Mouse (Mus musculus) left cerebral cortex, postnatal 36 days (tissue): ENCODE results near the gene Mb21d2. TPM values are rescaled to one million over a fixed set of nuclear protein-coding genes. Genes with fewer than 3 reads are reported as not detected.

Experiments
- DNase-seq, 2 experiments: peaks; one replicate each; pipeline ENCODE4 v3.0.0; 2021 to 2022; ENCODE audit warnings: low spot score in 2 of 2, mixed read lengths in 1 of 2
- intact Hi-C: fragments of 180-260 bp; cut with DNase I; formaldehyde crosslinking; loops from one replicate; pipeline ENCODE4 v1.15.1; 2025
- total RNA-seq, 2 experiments: library from RNA; stranded (reverse); gene quantifications; 2 replicates each; pipeline ENCODE4 v1.2.3; 2021

Gene Mb21d2
- total RNA-seq, 2 experiments from 2014 or later = 35.8 to 44.1 TPM

DNA sequence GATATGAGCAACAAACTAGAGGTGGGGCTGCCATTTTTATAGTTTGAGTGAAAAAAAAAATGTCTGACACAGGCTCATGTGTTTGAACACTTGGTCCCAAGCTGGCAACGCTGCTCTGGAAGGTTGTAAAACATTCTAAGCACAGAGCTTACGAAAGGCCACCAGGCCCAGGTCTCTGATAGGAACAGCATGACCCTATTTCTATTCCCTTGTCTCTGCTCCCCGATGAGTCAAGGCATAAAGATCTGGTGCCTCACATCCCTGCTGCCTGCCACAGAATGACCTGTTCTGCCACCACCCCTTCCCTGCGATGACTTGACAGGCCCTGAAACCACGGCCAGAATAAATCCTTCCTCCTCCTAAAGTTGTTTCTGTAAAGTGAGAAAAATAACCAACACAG lies 59.0 kb downstream of the Mb21d2 start:
- intact Hi-C loops = no loop called here

GRCm38 (mm10) chr16:28868864-28869263 lies 60.6 kb downstream of the Mb21d2 start:
- intact Hi-C loops = no loop called here
- no peak for DNase-seq

More for the DNA sequence above, 59.0 kb downstream of the Mb21d2 start:
- no peak for DNase-seq

GRCm38 (mm10) chr16:28866584-28867295 lies 62.7 kb downstream of the Mb21d2 start:
- no peak for DNase-seq
- intact Hi-C loops = no loop called here

GRCm38 (mm10) chr16:28863616-28864015 lies 65.9 kb downstream of the Mb21d2 start:
- intact Hi-C loops = no loop called here
- no peak for DNase-seq

- intact Hi-C loops = no loop called here
- no peak for DNase-seq
These were observed 67.4 kb downstream of the Mb21d2 start for GRCm38 (mm10) chr16:28862093-28862492.

- no peak for DNase-seq
- intact Hi-C loops = no loop called here
These were observed 69.8 kb downstream of the Mb21d2 start for GRCm38 (mm10) chr16:28859678-28860077.

- DNase-seq = no peak
- intact Hi-C loops = no loop called here
These were observed 70.5 kb downstream of the Mb21d2 start for GRCm38 (mm10) chr16:28859009-28859288.

DNA sequence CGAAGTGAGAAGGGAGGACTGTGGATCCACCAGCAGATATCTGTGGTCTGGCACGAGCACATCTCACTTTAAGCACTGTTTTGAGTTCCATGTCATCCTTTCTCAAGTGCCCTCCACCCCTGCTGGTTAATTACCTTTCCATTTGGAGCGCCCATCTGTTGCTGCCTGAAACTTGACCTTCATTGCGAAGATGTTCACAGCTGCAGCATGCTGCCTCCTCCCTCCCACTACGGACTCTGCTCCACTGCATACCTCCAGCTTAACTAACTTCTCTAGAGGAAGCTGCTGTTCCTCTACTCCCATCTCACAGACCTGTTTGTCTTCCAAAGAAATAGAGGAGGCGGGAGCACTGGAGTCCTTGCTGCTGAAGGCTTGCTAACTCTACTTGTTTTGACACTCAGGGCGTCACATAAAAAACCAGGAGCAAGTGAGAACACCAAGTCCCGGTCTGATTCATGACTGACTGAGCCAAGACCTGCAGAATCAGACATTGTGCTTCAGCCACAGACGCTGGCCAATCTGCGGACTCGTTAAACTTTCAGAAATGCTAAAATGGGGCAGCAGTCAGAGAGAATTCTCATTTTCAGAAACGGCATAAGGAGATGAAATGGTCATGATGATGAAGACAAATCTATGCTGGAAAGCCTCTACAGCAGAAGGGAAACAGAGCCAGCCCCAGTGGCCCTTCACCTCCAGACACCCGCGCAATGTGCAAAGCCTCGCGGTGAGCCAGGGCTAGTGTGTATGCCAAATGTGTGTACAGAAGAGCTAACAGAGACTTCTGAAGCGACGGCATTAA lies 71.1 kb downstream of the Mb21d2 start:
- DNase-seq = no peak
- intact Hi-C loops = no loop called here

GRCm38 (mm10) chr16:28851409-28851821 lies 78.1 kb downstream of the Mb21d2 start:
- no peak for DNase-seq
- intact Hi-C loops = loop anchor here (2.0 kb wide), 1 partner anchor 77 kb away; the partner anchor contains the start of gene Mb21d2

GRCm38 (mm10) chr16:28850881-28851280 lies 78.6 kb downstream of the Mb21d2 start:
- DNase-seq = peak; percentile 19 to 25
- intact Hi-C loops = loop anchor here (2.0 kb wide), 1 partner anchor 78 kb away; the partner anchor contains the start of gene Mb21d2

DNA sequence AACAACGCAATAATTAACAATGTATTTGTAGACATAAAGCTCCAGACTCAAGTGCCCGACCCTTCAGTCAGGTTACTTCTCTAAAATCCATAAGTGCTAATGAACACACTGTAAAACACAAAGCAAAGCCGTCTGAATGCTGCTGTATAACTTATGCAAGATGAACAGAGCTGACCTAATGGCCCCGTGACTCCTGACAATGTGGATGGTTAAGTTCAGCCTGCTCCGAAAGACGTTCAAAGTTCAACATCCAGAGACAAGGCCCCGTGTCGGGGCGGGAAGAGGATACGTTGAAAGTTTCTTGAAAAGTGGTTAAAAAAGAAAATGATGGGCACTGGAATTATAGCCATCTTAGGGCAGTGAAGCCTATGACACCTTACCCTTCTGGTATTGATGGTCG lies 83.3 kb downstream of the Mb21d2 start:
- intact Hi-C loops = loop anchor here (10.0 kb wide), 1 partner anchor 589 kb away; no protein-coding TSS in a partner anchor
- DNase-seq = no peak

- DNase-seq = no peak
- intact Hi-C loops = loop anchor here (10.0 kb wide), 1 partner anchor 589 kb away; no protein-coding TSS in a partner anchor
These were observed 84.1 kb downstream of the Mb21d2 start for GRCm38 (mm10) chr16:28845336-28845735.

GRCm38 (mm10) chr16:28841102-28841501 lies 88.4 kb downstream of the Mb21d2 start:
- intact Hi-C loops = loop anchor here (2.0 to 10.0 kb wide), 3 partner anchors 88 to 594 kb away; partner anchors contain the start of gene Mb21d2
- DNase-seq = no peak

GRCm38 (mm10) chr16:28840075-28840974 lies 89.1 kb downstream of the Mb21d2 start:
- peak; percentile 57 to 74 for DNase-seq
- intact Hi-C loops = loop anchor here (2.0 to 10.0 kb wide), 3 partner anchors 88 to 594 kb away; partner anchors contain the start of gene Mb21d2

DNA sequence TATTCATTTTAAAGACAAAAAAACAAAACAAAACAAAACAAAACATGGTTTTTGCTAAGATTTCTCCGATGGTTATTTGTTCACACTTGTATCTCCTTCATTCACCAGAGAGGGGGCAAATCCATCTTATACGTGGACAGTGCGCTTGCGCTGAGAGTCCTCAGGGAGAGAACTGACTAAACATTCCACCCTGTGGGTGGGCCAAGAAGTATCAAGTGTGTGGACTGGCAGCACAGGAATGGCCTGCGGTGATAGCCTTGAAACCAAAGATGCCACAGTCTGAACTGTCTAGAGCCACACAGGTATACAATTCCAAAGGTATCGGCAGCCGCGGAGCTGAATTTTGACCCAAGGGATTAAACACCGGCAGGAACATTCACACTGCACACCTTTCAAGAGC lies 89.9 kb downstream of the Mb21d2 start:
- DNase-seq = no peak
- intact Hi-C loops = loop anchor here (2.0 to 10.0 kb wide), 3 partner anchors 615 to 738 kb away; partner anchors contain the start of gene Opa1

DNA sequence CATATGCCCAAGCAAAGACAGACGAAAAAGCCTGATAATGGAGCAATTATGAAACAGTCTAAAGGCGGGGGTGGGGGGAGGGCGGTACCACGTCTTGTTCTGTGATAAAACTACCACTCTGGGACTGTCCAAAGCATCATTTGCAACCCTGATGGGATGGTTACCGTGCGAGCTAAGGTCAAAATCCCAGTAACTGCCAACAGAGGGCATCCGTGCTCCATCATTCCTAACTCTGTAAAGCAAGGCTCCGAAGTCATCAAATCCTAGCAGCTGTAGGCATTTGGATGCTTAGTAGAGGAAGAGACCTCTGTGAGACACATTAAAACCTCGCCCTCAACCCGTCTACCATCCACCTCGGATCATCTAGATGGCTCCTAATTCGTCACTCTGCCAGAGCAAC lies 91.5 kb downstream of the Mb21d2 start:
- DNase-seq = peak; percentile 44 to 66
- intact Hi-C loops = loop anchor here (2.0 to 10.0 kb wide), 3 partner anchors 617 to 739 kb away; partner anchors contain the start of gene Opa1

GRCm38 (mm10) chr16:28832085-28832635 lies 97.3 kb downstream of the Mb21d2 start:
- intact Hi-C loops = loop anchor here (10.0 kb wide), 1 partner anchor 623 kb away; no protein-coding TSS in a partner anchor
- DNase-seq = no peak

DNA sequence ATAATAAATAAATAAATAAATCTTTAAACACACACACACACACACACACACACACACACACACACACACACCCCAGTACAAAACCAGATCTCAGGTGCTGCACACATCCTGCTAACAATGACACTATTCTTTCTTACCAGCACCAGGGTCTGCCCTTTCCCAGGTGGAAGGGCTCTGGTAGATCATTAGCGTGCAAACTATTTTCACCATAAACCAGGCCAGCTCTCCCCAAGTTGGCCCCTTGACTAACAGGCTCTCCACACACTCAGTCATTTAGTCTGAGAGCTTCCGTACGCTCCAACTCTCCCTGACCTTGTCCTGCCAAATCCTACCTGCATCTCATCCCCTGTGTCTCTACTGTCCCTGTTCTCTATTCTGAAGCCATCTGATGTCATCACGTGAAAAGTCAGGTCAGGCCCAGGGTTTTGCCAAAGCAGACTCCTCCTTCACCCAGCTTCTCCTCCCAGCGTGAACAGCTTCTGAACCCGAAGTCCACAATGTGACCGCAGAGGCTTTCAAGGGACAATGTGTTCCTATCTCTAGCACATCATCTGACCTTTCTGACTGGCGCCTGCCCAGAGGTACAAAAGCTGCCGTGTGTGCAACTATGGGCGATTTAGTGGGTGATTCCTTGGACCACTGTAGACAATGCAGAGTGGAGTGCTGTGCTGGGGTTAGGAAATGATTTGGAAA lies 100.1 kb downstream of the Mb21d2 start:
- intact Hi-C loops = no loop called here
- no peak for DNase-seq

- intact Hi-C loops = no loop called here
- DNase-seq = no peak
These were observed 104.7 kb downstream of the Mb21d2 start for GRCm38 (mm10) chr16:28824781-28825180.
